Mouse (Mus musculus): ENCODE measurements around the gene Sema3e.

Gene Sema3e

GRCm38 (mm10) chr5:14025205-14026124, at the start of gene Sema3e:
Sema3e (plus strand) TSS chr5:14025276.
- DNase-seq: peak; percentile 28

- no peak for DNase-seq
These were observed 47.5 kb upstream of the Sema3e start for GRCm38 (mm10) chr5:13977576-13977975.

- no peak for DNase-seq
These were observed 45.9 kb upstream of the Sema3e start for GRCm38 (mm10) chr5:13979156-13979555.

GRCm38 (mm10) chr5:13982417-13983054, 42.5 kb upstream of the Sema3e start:
- no peak for DNase-seq

- DNase-seq: no peak
These were observed 41.5 kb upstream of the Sema3e start for GRCm38 (mm10) chr5:13983608-13984007.

GRCm38 (mm10) chr5:13985669-13986068, 39.4 kb upstream of the Sema3e start:
- no peak for DNase-seq

GRCm38 (mm10) chr5:13987123-13987522, 38.0 kb upstream of the Sema3e start:
- no peak for DNase-seq

GRCm38 (mm10) chr5:13988023-13988422, 37.1 kb upstream of the Sema3e start:
- DNase-seq: no peak

GRCm38 (mm10) chr5:13992734-13993396, 32.2 kb upstream of the Sema3e start:
- DNase-seq: no peak

GRCm38 (mm10) chr5:14028341-14028740, 3.3 kb downstream of the Sema3e start:
- DNase-seq: no peak

- no peak for DNase-seq
These were observed 5.7 kb downstream of the Sema3e start for GRCm38 (mm10) chr5:14030796-14031195.

GRCm38 (mm10) chr5:14032056-14032455, 7.0 kb downstream of the Sema3e start:
- DNase-seq: no peak

GRCm38 (mm10) chr5:14033302-14033701, 8.2 kb downstream of the Sema3e start:
- no peak for DNase-seq

GRCm38 (mm10) chr5:14038813-14039496, 13.9 kb downstream of the Sema3e start:
- no peak for DNase-seq

- DNase-seq: no peak
These were observed 15.1 kb downstream of the Sema3e start for GRCm38 (mm10) chr5:14040208-14040607.

GRCm38 (mm10) chr5:14043116-14043515, 18.0 kb downstream of the Sema3e start:
- no peak for DNase-seq

- no peak for DNase-seq
These were observed 18.9 kb downstream of the Sema3e start for GRCm38 (mm10) chr5:14043983-14044382.

GRCm38 (mm10) chr5:14048660-14049059, 23.6 kb downstream of the Sema3e start:
- DNase-seq: no peak

- no peak for DNase-seq
These were observed 29.4 kb downstream of the Sema3e start for GRCm38 (mm10) chr5:14054472-14054871.

- DNase-seq: no peak
These were observed 34.9 kb downstream of the Sema3e start for GRCm38 (mm10) chr5:14059895-14060553.

GRCm38 (mm10) chr5:14062918-14063481, 37.9 kb downstream of the Sema3e start:
- no peak for DNase-seq

GRCm38 (mm10) chr5:14073152-14073551, 48.1 kb downstream of the Sema3e start:
- no peak for DNase-seq

Measured in cerebellum, adult 11-12 months (tissue).